Mouse (Mus musculus) ES-Bruce4 (cell line): Measurements from ENCODE around the gene Tmem184b.

Experiments used
- CTCF ChIP-seq: IDR thresholded peaks from one replicate; pipeline ENCODE4 v1.8.1; 2011; ENCODE audit warnings: low read depth, low read length
- EP300 ChIP-seq: IDR thresholded peaks from 2 replicates; pipeline ENCODE4 v1.6.1; 2011; ENCODE audit warnings: low read depth, low read length; ENCODE audit not compliant: insufficient read depth
- POLR2A ChIP-seq: IDR thresholded peaks from one replicate; pipeline ENCODE4 v1.8.1; 2011; ENCODE audit warnings: low read length; ENCODE audit not compliant: insufficient read depth

DNA sequence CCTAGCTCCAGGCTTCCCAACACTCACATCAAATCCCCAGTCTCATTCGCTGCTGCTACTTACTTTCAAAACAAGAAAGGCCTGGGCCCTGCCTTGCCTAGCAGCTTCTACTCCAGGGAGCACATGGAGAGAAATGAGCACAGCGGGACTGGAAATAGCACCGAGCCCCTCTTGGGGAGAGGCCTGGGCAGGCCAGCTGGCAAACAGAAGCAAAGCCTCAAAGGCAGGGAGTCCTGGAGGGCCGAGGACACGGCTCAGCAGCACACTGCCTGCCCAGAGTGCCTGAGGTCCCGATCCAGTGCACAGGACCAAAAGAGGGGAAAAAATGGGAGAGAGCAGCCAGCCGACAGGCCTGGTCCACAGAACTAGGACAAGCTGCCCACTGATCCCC, 2.4 kb downstream of the Tmem184b start:
- TF ChIP-seq POLR2A (no peak), CTCF (no peak), EP300 (no peak)
